Mouse (Mus musculus): Measurements from ENCODE around the gene Sugp2.
"Not testable (repeated sequence)": the region's sequence is repeated elsewhere in the genome, so short reads cannot be mapped to it uniquely, and the experiment has no call there.

Sugp2 gene

DNA sequence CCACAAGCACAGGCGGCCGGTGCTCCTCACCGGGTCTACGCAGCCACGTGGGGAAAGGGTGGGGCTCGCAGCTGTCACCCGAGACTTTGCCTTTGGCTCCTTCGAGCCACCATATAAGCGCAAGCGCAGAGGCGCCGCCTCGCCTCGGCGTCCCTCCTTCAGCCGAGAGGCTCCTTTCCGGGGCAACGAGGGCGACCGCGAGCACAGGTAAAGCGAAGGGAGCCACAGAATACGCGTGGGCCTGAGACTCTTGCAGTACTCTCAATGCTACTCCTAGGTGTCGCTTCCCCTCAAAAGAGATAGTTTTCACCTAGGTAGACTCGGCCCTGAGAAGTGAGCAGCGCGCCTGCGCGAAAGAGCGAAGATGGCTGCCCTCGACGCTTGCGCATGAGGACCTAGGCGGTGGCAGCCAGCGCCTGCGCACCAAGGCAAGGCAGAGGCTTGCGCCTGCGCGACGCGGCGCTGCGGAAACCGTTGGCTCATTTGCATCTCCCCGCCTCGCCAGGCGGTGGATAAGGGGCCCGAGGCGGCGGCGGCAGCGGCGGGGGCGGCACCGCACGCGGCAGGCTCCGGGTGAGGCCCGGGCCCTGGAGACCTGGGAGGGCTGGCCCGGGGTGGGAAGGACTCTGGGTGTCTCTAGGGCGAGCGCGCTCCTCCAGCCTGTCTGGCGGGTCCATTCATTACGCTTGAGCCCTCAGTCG lies at the start of gene Sugp2, which contains the start of gene Armc6:
Gene Sugp2, plus strand, starts transcription at position 147 of the 701 bp plus-strand sequence.
Gene Armc6, minus strand, starts transcription at position 387 of the 701 bp plus-strand sequence.
- peak; percentile 93 to 97 for DNase-seq

GRCm38 (mm10) chr8:70188707-70189106 lies 45.3 kb upstream of the Sugp2 start:
- no peak for DNase-seq

GRCm38 (mm10) chr8:70193238-70193637 lies 40.8 kb upstream of the Sugp2 start:
- DNase-seq = no peak

DNA sequence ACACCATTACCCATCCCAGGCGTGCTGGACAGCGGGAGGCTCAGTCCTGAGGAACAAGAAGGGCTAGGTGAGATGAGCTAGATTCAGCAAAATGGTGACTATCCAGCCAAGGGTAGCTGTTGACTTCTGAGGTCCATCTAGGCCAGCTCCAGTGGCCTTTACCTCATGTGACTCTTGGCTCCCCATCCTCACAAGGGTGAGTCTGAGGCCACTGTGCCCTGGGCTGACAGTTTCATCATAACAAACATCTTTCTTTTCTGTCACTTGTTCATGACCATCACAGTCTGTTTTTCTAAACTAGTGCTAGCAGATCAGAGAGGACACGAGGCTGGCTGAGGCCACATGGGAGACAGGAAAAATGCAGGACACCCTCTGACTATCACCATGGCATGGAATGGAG lies 39.8 kb upstream of the Sugp2 start:
- no peak for DNase-seq

GRCm38 (mm10) chr8:70195762-70196161 lies 38.3 kb upstream of the Sugp2 start:
- DNase-seq = no peak

GRCm38 (mm10) chr8:70197603-70198002 lies 36.4 kb upstream of the Sugp2 start:
- no peak for DNase-seq

DNA sequence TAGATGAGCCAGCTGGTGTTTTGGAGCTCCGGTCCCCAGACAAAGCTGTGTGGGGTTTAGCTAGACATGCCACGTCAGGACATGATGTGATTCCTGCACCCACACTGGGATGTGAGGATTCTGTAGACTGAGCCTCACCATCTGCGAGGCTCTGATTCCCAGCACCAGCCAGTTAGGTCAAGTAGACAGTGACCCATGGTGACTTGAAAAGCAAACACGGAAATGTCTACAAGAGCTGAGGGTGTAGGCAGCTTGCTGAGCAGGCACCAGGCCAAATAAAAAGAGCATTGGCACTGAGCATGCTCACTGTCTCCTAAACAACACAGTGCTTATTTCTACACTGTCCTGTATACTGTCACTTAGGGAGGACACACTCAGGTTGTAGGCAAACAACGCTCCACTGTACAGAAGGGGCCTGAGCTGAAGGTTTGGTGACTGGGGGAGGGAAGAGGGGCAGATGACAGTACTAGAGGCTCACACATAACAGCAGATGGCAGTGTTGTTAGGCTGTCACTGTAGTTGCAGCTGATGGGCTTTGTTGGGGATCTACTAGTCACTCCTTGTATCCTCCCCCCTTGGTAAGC lies 33.8 kb upstream of the Sugp2 start:
- DNase-seq = peak; percentile 68

- no peak for DNase-seq
Observed at GRCm38 (mm10) chr8:70201417-70201816, 32.6 kb upstream of the Sugp2 start.

- DNase-seq = no peak
Observed at GRCm38 (mm10) chr8:70203072-70203471, 31.0 kb upstream of the Sugp2 start.

- DNase-seq = no peak
Observed at GRCm38 (mm10) chr8:70204757-70205156, 29.3 kb upstream of the Sugp2 start.

- DNase-seq = no peak
Observed at GRCm38 (mm10) chr8:70208130-70208529, 25.9 kb upstream of the Sugp2 start.

- peak in 1 of 2 experiments; percentile 10 for DNase-seq
Observed at GRCm38 (mm10) chr8:70210538-70210937, 23.5 kb upstream of the Sugp2 start.

- DNase-seq = no peak
Observed at GRCm38 (mm10) chr8:70211275-70211674, 22.8 kb upstream of the Sugp2 start.

DNA sequence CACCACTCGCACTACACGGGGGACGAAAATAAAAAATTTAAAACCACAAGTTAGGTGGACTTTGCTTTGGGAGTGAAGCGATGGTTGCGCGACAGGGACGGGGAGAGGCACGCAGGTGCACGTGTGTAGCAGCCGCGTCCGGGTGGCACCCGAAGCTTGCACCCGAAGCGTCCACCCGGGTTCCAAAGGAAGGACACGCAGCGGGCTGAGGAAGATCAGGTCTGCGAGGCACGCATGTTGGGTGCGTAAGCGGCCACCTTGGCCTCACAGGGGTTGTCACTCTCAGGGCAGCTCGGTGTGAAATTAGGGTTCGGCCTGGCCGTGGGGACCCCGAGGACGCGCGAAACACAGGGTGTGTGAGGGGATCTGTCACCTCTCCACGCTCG lies 22.3 kb upstream of the Sugp2 start:
- no peak for DNase-seq

GRCm38 (mm10) chr8:70212112-70213055 lies 21.6 kb upstream of the Sugp2 start, which contains the start of gene Slc25a42:
Gene Slc25a42, minus strand, starts transcription at chr8:70212305.
- peak; percentile 97 to 100 for DNase-seq

DNA sequence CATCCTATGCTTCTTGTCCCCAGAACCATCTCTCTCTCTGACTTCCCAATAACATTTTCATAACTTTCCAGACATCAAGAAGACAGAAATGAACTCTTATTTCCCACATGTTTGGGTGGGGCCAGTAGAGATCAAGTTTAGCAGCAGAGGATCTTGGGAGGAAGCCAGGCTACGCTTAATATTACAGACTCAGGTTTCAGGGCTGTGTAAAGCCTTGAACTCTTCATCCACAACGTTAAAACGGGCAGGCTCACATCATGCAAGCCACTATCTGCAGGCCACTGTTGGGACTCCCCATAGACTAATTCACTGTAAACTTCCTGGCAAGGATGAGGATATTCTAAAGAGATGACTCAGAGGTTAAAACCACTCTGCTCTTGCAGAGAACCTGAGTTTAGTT lies 19.6 kb upstream of the Sugp2 start:
- DNase-seq = no peak

- DNase-seq = peak in 1 of 2 experiments; percentile 8
Observed at GRCm38 (mm10) chr8:70215092-70215491, 18.9 kb upstream of the Sugp2 start.

- not testable (repeated sequence) for DNase-seq
Observed at GRCm38 (mm10) chr8:70216161-70216560, 17.9 kb upstream of the Sugp2 start.

GRCm38 (mm10) chr8:70216566-70216965 lies 17.5 kb upstream of the Sugp2 start:
- DNase-seq = peak; percentile 73 to 75

DNA sequence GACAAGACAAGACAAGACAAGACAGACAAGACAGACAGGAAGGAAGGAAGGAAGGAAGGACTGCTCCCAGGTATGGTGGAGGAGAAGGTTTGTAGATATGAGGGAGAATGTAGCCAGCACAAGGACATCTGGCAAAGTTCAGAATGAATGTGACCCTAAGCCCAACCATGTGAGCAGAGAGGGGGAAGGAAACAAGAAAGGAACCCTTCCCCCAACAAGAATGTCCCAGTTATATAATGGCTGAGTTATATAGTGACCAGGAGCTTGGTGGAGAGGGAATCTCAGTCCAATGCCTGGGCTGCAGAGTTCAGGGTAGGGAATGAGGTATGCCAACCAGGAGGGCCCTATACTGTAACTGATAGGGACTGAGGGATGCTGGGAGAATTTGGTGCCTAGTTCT lies 16.6 kb upstream of the Sugp2 start:
- no peak for DNase-seq

DNA sequence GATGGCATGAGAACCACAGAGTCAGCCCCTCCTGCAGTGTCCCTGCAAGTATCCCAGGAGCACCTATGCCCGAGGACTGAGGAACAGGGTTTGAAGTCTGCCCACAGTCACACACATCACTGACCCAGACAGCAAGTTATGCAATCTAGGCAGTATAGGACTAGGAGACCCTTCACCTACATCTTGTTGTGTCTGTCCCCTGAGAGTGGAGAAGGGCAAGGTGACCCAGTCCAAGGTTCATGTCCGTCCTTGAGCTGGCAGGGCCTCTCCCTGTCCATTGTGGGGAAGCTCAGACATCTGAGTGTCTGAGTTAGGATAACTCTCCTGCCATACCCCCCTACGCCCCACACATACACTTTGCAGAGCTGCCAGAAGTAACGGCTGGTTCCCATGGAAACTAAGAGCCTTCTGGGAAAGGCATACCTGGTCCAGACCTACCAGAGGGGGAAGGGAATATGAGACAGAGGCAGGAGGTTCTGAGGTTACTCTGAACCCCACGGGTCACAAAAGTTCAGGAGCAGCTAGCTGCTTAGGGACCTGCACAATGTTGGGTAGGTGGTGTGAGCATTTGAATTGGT lies 14.8 kb upstream of the Sugp2 start:
- DNase-seq = no peak

GRCm38 (mm10) chr8:70220236-70220840 lies 13.7 kb upstream of the Sugp2 start:
- DNase-seq = peak; percentile 52 to 55

DNA sequence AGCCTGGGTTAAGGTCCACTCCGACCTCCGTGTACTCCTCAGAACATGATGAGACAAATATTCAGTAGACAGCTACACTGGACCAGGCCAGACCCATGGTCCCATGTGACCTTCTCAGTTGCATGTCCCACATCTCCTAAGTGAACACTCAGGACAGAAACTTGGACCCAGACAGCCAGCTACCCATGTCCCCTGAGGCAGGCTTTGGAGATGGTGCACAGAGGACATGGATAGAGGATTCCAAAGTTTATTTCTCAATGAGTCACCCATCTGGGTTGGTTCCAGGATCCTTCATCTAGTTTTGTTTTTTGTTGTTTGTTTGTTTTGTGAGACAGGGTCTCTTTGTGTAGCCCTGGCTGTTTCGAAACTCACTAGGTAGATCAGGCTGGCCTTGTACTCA lies 13.1 kb upstream of the Sugp2 start:
- no peak for DNase-seq

Measured in cerebellum, adult 18-20 months (tissue).